Mouse (Mus musculus) heart, adult 2 months (tissue): ENCODE results near the gene Cdh8. TPM values are rescaled to one million over a fixed set of nuclear protein-coding genes. Genes with fewer than 3 reads are reported as not detected.

Experiments used
- DNase-seq, 2 experiments: peaks; one replicate each; pipeline ENCODE4 v3.0.0; 2021
- H3K27ac ChIP-seq: fragments of 200-600 bp; 2 replicates; pipeline ENCODE4 v1.8.1; 2022
- H3K27me3 ChIP-seq: fragments of 200-500 bp; 2 replicates; pipeline ENCODE4 v1.6.1; 2012; ENCODE audit warnings: mild to moderate bottlenecking, low read length, inconsistent platforms, mixed read lengths; ENCODE audit not compliant: control insufficient read depth, insufficient read depth
- H3K36me3 ChIP-seq: fragments of 200-500 bp; 2 replicates; pipeline ENCODE4 v1.6.1; 2012; ENCODE audit warnings: low read length, inconsistent platforms; ENCODE audit not compliant: control insufficient read depth, insufficient read depth
- H3K4me1 ChIP-seq: fragments of 200-500 bp; 2 replicates; pipeline ENCODE4 v1.6.1; 2011; ENCODE audit warnings: low read length; ENCODE audit not compliant: control insufficient read depth, insufficient read depth
- H3K4me3 ChIP-seq: fragments of 200-600 bp; 2 replicates; pipeline ENCODE4 v1.8.1; 2022
- H3K79me2 ChIP-seq: fragments of 200-500 bp; replicated peaks from 2 replicates; pipeline ENCODE4 v1.6.1; 2012; ENCODE audit warnings: mild to moderate bottlenecking, inconsistent platforms, low read length, moderate library complexity, mixed read lengths; ENCODE audit not compliant: control insufficient read depth, insufficient read depth
- H3K9ac ChIP-seq: fragments of 200-500 bp; 2 replicates; pipeline ENCODE4 v1.6.1; 2012; ENCODE audit warnings: low read depth, mild to moderate bottlenecking, control low read depth, inconsistent platforms, low read length, mixed read lengths
- CTCF ChIP-seq: fragments of 200-600 bp; IDR thresholded peaks from 2 replicates; pipeline ENCODE4 v1.8.1; 2022; ENCODE audit warnings: antibody characterized with exemption, mild to moderate bottlenecking, moderate library complexity
- EP300 ChIP-seq: fragments of 200-500 bp; IDR thresholded peaks from 2 replicates; pipeline ENCODE4 v1.6.1; 2011; ENCODE audit warnings: low read depth, low read length, control low read depth; ENCODE audit not compliant: insufficient read depth
- POLR2A ChIP-seq: fragments of 200-500 bp; IDR thresholded peaks from 2 replicates; pipeline ENCODE4 v1.6.1; 2011; ENCODE audit warnings: mild to moderate bottlenecking, low read depth, low read length, control low read depth; ENCODE audit not compliant: insufficient read depth
- WGBS: fragments of 180-500 bp; shearing (Covaris S2); methylation state at CpG from one replicate; pipeline ENCODE4 v1.1.7; 2018; 5-methylcytosine and 5-hydroxymethylcytosine counted together
- intact Hi-C: fragments of 180-260 bp; cut with DNase I; formaldehyde crosslinking; loops from one replicate; pipeline ENCODE4 v1.15.1; 2025
- polyA plus RNA-seq: library from polyadenylated mRNA; depleted of rRNA; stranded (reverse); fragments of >200 nt; gene quantifications from 2 replicates; pipeline ENCODE4 v1.2.3, GENCODE M21; 2012
- total RNA-seq, 2 experiments: library from RNA; stranded (reverse); gene quantifications; 2 replicates each; pipeline ENCODE4 v1.2.3; 2021

The Cdh8 gene
- total and polyA plus RNA-seq, 3 experiments = 0.08 to 0.42 (median 0.34) TPM

- 63% methylated on average over 5 of the region's 5 CpGs for WGBS
- DNase-seq = no peak
- intact Hi-C loops = no loop called here
Measured at GRCm38 (mm10) chr8:99327559-99327958, 88.7 kb downstream of the Cdh8 start.

GRCm38 (mm10) chr8:99314561-99314960, 101.7 kb downstream of the Cdh8 start:
- no peaks in the 10 kb centered on the region for H3K27me3 ChIP-seq
- TF ChIP-seq CTCF (no peak), POLR2A (no peak), EP300 (no peak)
- H3K4me3 ChIP-seq = no peak overlapping the region
- H3K27ac ChIP-seq = no peak overlapping the region
- intact Hi-C loops = no loop called here
- H3K79me2 ChIP-seq = no peaks in the 10 kb centered on the region
- no peaks in the 10 kb centered on the region for H3K4me1 ChIP-seq
- WGBS = 65% methylated on average over 2 of the region's 2 CpGs
- no peak overlapping the region for H3K9ac ChIP-seq
- DNase-seq = no peak
- H3K36me3 ChIP-seq = no peaks in the 10 kb centered on the region

More at GRCm38 (mm10) chr8:99327559-99327958, 88.7 kb downstream of the Cdh8 start:
- TF ChIP-seq POLR2A (no peak), EP300 (no peak), CTCF (no peak)
- no peaks in the 10 kb centered on the region for H3K4me1 ChIP-seq
- no peaks in the 10 kb centered on the region for H3K79me2 ChIP-seq
- no peak overlapping the region for H3K27ac ChIP-seq
- no peak overlapping the region for H3K4me3 ChIP-seq
- H3K36me3 ChIP-seq = no peaks in the 10 kb centered on the region
- no peaks in the 10 kb centered on the region for H3K27me3 ChIP-seq
- no peak overlapping the region for H3K9ac ChIP-seq

GRCm38 (mm10) chr8:99304184-99304583, 112.1 kb downstream of the Cdh8 start:
- H3K27ac ChIP-seq = no peak overlapping the region
- H3K79me2 ChIP-seq = no peaks in the 10 kb centered on the region
- DNase-seq = no peak
- no peak overlapping the region for H3K9ac ChIP-seq
- no peaks in the 10 kb centered on the region for H3K4me1 ChIP-seq
- intact Hi-C loops = no loop called here
- WGBS = 77% methylated on average over 4 of the region's 4 CpGs
- H3K4me3 ChIP-seq = no peak overlapping the region
- TF ChIP-seq POLR2A (no peak), EP300 (no peak), CTCF (no peak)
- no peaks in the 10 kb centered on the region for H3K36me3 ChIP-seq
- H3K27me3 ChIP-seq = no peaks in the 10 kb centered on the region

GRCm38 (mm10) chr8:99290201-99290600, 126.1 kb downstream of the Cdh8 start:
- Histone ChIP-seq H3K4me1 (no peaks in the 10 kb centered on the region), H3K79me2 (no peaks in the 10 kb centered on the region), H3K27me3 (no peaks in the 10 kb centered on the region), H3K9ac (no peak overlapping the region), H3K36me3 (no peaks in the 10 kb centered on the region), H3K4me3 (no peak overlapping the region), H3K27ac (no peak overlapping the region)
- intact Hi-C loops = no loop called here
- WGBS = 71% methylated on average over 1 of the region's 1 CpGs
- TF ChIP-seq POLR2A (no peak), CTCF (no peak), EP300 (no peak)
- no peak for DNase-seq

GRCm38 (mm10) chr8:99285103-99285502, 131.2 kb downstream of the Cdh8 start:
- Histone ChIP-seq H3K4me1 (no peaks in the 10 kb centered on the region), H3K4me3 (no peak overlapping the region), H3K27ac (no peak overlapping the region), H3K79me2 (no peaks in the 10 kb centered on the region), H3K27me3 (no peaks in the 10 kb centered on the region), H3K36me3 (no peaks in the 10 kb centered on the region), H3K9ac (no peak overlapping the region)
- TF ChIP-seq EP300 (no peak), CTCF (no peak), POLR2A (no peak)
- 80% methylated on average over 1 of the region's 1 CpGs for WGBS
- DNase-seq = no peak
- intact Hi-C loops = no loop called here

GRCm38 (mm10) chr8:99280375-99280774, 135.9 kb downstream of the Cdh8 start:
- no peaks in the 10 kb centered on the region for H3K4me1 ChIP-seq
- H3K27ac ChIP-seq = no peak overlapping the region
- H3K9ac ChIP-seq = no peak overlapping the region
- H3K36me3 ChIP-seq = no peaks in the 10 kb centered on the region
- intact Hi-C loops = no loop called here
- no peaks in the 10 kb centered on the region for H3K79me2 ChIP-seq
- no peak for TF ChIP-seq CTCF
- TF ChIP-seq POLR2A = no peak
- TF ChIP-seq EP300 = no peak
- no peaks in the 10 kb centered on the region for H3K27me3 ChIP-seq
- no peak for DNase-seq
- H3K4me3 ChIP-seq = no peak overlapping the region

GRCm38 (mm10) chr8:99267133-99267532, 149.1 kb downstream of the Cdh8 start:
- intact Hi-C loops = no loop called here
- no peak for TF ChIP-seq POLR2A

More at GRCm38 (mm10) chr8:99267133-99267532, 149.1 kb downstream of the Cdh8 start:
- no peaks in the 10 kb centered on the region for H3K36me3 ChIP-seq
- H3K4me3 ChIP-seq = no peak overlapping the region
- no peaks in the 10 kb centered on the region for H3K27me3 ChIP-seq
- no peak overlapping the region for H3K27ac ChIP-seq
- no peaks in the 10 kb centered on the region for H3K4me1 ChIP-seq
- H3K79me2 ChIP-seq = no peaks in the 10 kb centered on the region
- H3K9ac ChIP-seq = no peak overlapping the region
- WGBS = 60% methylated on average over 3 of the region's 3 CpGs
- no peak for DNase-seq
